Mouse (Mus musculus): ENCODE results near the gene Rps11.

- TF ChIP-seq CTCF (IDR thresholded peaks at IDR 0.05; ENCODE audit: borderline replicate concordance, insufficient read depth, low read length) (no peak), POLR2A (IDR thresholded peaks at IDR 0.05; ENCODE audit: low read depth, low read length) (no peak)
These were observed 2.1 kb upstream of the Rps11 start for GRCm38 (mm10) chr7:45126147-45126843.
